Mouse (Mus musculus): ENCODE data around the gene Arhgap6.

DNA sequence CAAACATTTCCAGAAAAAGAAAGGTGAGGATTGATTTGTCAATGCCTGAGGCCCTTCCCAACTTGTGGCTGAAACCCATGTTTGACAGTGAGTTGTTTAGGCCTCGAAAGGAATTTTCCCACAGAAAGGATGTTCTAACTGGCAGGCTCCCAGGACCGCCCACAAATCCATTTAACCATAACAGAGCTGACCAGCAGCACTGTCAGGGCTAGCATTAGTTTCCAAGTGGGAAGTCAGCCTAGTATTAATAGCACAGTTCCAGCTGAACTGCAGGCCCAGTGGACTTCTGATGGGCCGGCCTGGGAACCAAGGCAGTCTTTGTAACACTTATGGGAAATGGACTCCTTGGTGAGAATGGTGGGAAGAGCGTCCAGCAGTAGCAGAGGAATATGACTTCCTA lies 317.8 kb downstream of the Arhgap6 start:
- no peak for TF ChIP-seq CTCF (IDR thresholded peaks at IDR 0.05; ENCODE audit: low read depth)
- TF ChIP-seq EP300 (IDR thresholded peaks at IDR 0.05; ENCODE audit: low read depth): no peak
